Mouse (Mus musculus): ENCODE measurements around the gene Gm4787. TPM values are rescaled to one million over a fixed set of nuclear protein-coding genes. Genes with fewer than 3 reads are reported as not detected.

Gm4787 gene
- polyA plus RNA-seq, 1 experiment from 2014 or later, result 0.31 TPM

GRCm38 (mm10) chr12:81331046-81331638 lies 48.1 kb downstream of the Gm4787 start:
- Histone ChIP-seq H3K27me3 (ENCODE audit: control insufficient read depth, insufficient read depth, low read length) (peaks cover 14% of the 10 kb centered on the region), H3K36me3 (ENCODE audit: control insufficient read depth, insufficient read depth, low read length) (no peaks in the 10 kb centered on the region), H3K4me3 (ENCODE audit: low read depth, low read length) (no peak overlapping the region), H3K27ac (replicated peaks; ENCODE audit: low read depth, low read length) (no peak overlapping the region), H3K4me1 (ENCODE audit: control insufficient read depth, insufficient read depth, low read length) (peaks cover 5% of the 10 kb centered on the region; the same call in 1 of the 2 replicates), H3K9ac (ENCODE audit: low read length) (no peak overlapping the region), H3K9me3 (ENCODE audit: control insufficient read depth, low read length) (no peaks in the 10 kb centered on the region), H3K4me2 (ENCODE audit: low read depth, severe bottlenecking) (no peak overlapping the region)
- ATAC-seq (ENCODE audit: insufficient number of reproducible peaks, low FRiP score, low TSS enrichment, low read depth), result 0 out of 2 replicates have a peak, but pooled peaks have one; percentile 19
- DNase-seq (ENCODE audit: low spot score), result peak; percentile 34
- WGBS, result 32% methylated on average over 5 of the region's 5 CpGs

Other genes with a start within 250 kb of the Gm4787 start
- gene Slc8a3, start 46.3 kb downstream of the Gm4787 start, polyA plus RNA-seq (2014; fragmentation: Nextera tagmentation; extraction: Ambion mirVana), result 0.84 and 0.91 TPM in 2 replicates
- gene Adam4, start 42.5 kb upstream of the Gm4787 start, polyA plus RNA-seq (2014; fragmentation: Nextera tagmentation; extraction: Ambion mirVana), result 0.68 and 0.81 TPM in 2 replicates
- gene Cox16, start 105.7 kb upstream of the Gm4787 start, polyA plus RNA-seq (2014; fragmentation: Nextera tagmentation; extraction: Ambion mirVana), result 103 and 117 TPM in 2 replicates
- gene Gm20498, start 153.4 kb upstream of the Gm4787 start, polyA plus RNA-seq (2014; fragmentation: Nextera tagmentation; extraction: Ambion mirVana), result 32.7 and 39.4 TPM in 2 replicates
- 31.0 and 33.7 TPM in 2 replicates for gene Synj2bp, start 153.4 kb upstream of the Gm4787 start, polyA plus RNA-seq (2014; fragmentation: Nextera tagmentation; extraction: Ambion mirVana)
- gene Adam21, start 189.0 kb upstream of the Gm4787 start, polyA plus RNA-seq (2014; fragmentation: Nextera tagmentation; extraction: Ambion mirVana), result 0.24 and 0.32 TPM in 2 replicates
- 98.9 and 99.5 TPM in 2 replicates for gene Med6, start 215.5 kb upstream of the Gm4787 start, polyA plus RNA-seq (2014; fragmentation: Nextera tagmentation; extraction: Ambion mirVana)

Data from limb, embryonic 11.5 days (tissue).